Mouse (Mus musculus) lung, embryonic 16.5 days (tissue): ENCODE data around the gene Fbxo2. TPM values are rescaled to one million over a fixed set of nuclear protein-coding genes. Genes with fewer than 3 reads are reported as not detected.

Source experiments
- ATAC-seq: fragments of 200-750 bp; cut with Nextera tagmentation; 2 replicates; pipeline ENCODE4 v1.8.0; 2017; ENCODE audit warnings: low read depth, mild to moderate bottlenecking, moderate library complexity
- H3K27ac ChIP-seq: fragments of 300-500 bp; sonication (generic); 2 replicates; pipeline ENCODE4 v1.5.1; 2014; ENCODE audit warnings: mild to moderate bottlenecking, control low read depth, low read length
- H3K27me3 ChIP-seq: fragments of 300-500 bp; sonication (generic); 2 replicates; pipeline ENCODE4 v1.6.1; 2014; ENCODE audit warnings: low read depth, low read length, mixed read lengths; ENCODE audit not compliant: control insufficient read depth, insufficient read depth
- H3K36me3 ChIP-seq: fragments of 300-500 bp; sonication (generic); 2 replicates; pipeline ENCODE4 v1.6.1; 2014; ENCODE audit warnings: low read length; ENCODE audit not compliant: control insufficient read depth, insufficient read depth
- H3K4me1 ChIP-seq: fragments of 300-500 bp; sonication (generic); replicated peaks from 2 replicates; pipeline ENCODE4 v1.6.1; 2014; ENCODE audit warnings: low read length, mixed read lengths; ENCODE audit not compliant: control insufficient read depth, insufficient read depth
- H3K4me2 ChIP-seq: fragments of 300-500 bp; sonication (generic); 2 replicates; pipeline ENCODE4 v1.6.1; 2014; ENCODE audit warnings: low read depth, low read length, control low read depth
- H3K4me3 ChIP-seq: fragments of 300-500 bp; sonication (generic); 2 replicates; pipeline ENCODE4 v1.5.1; 2014; ENCODE audit warnings: mild to moderate bottlenecking, low read length, control low read depth
- H3K9ac ChIP-seq: fragments of 300-500 bp; sonication (generic); 2 replicates; pipeline ENCODE4 v1.6.1; 2014; ENCODE audit warnings: low read length, control low read depth
- H3K9me3 ChIP-seq: fragments of 300-500 bp; sonication (generic); 2 replicates; pipeline ENCODE4 v1.6.1; 2016; ENCODE audit warnings: low read length; ENCODE audit not compliant: control insufficient read depth
- WGBS: fragments of 180-500 bp; shearing (Covaris S2); extraction: QIAGEN DNeasy Blood & Tissue Kit; methylation state at CpG from one replicate; pipeline ENCODE4 v1.1.7; 2014; 5-methylcytosine and 5-hydroxymethylcytosine counted together
- polyA plus RNA-seq: library from polyadenylated mRNA; unstranded; fragments of >200 nt; fragmentation: Nextera tagmentation; extraction: Ambion mirVana; gene quantifications from 2 replicates; pipeline ENCODE4 v1.2.1, GENCODE M21; 2015

Fbxo2 gene
- polyA plus RNA-seq, 1 experiment from 2014 or later = 0.50 TPM

DNA sequence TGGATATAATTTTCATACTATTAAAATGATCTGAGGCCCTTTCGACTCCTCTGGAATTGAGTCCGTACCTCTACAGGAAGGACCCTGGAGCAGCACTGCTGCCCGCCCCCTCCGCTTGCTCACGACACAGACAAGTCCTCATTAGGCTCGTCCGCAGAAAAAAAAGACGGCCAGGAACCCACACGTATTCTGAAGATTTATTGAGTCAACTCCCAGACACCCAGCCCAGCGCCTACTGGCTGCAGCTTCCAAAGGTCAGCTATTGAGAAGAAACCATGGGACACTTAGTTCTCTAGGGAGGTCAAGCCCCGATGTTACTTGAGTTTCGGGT lies 20.7 kb upstream of the Fbxo2 start:
- peak overlapping the region; percentile 64 for H3K4me3 ChIP-seq
- ATAC-seq = peak; percentile 37
- peak overlapping the region; percentile 90 for H3K4me2 ChIP-seq
- H3K27me3 ChIP-seq = no peaks in the 10 kb centered on the region
- H3K9ac ChIP-seq = peak overlapping the region; percentile 76
- WGBS = 0% methylated on average over 12 of the region's 12 CpGs
- H3K4me1 ChIP-seq = no peaks in the 10 kb centered on the region
- H3K27ac ChIP-seq = peak overlapping the region; percentile 24; the same call in 1 of the 2 replicates
- no peaks in the 10 kb centered on the region for H3K9me3 ChIP-seq
- H3K36me3 ChIP-seq = no peaks in the 10 kb centered on the region

- WGBS = under 1% methylated on average over 65 of the region's 65 CpGs
- peak overlapping the region; percentile 90 for H3K4me2 ChIP-seq
- no peaks in the 10 kb centered on the region for H3K4me1 ChIP-seq
- peak overlapping the region; percentile 64 for H3K4me3 ChIP-seq
- H3K27me3 ChIP-seq = no peaks in the 10 kb centered on the region
- peak; percentile 95 for ATAC-seq
- H3K36me3 ChIP-seq = no peaks in the 10 kb centered on the region
- H3K9ac ChIP-seq = peak overlapping the region; percentile 76
- H3K27ac ChIP-seq = peak overlapping the region; percentile 78
- no peaks in the 10 kb centered on the region for H3K9me3 ChIP-seq
Observed at GRCm38 (mm10) chr4:148140098-148141011, 20.1 kb upstream of the Fbxo2 start.

GRCm38 (mm10) chr4:148143721-148144120 lies 16.7 kb upstream of the Fbxo2 start:
- no peaks in the 10 kb centered on the region for H3K36me3 ChIP-seq
- H3K4me3 ChIP-seq = no peak overlapping the region
- no peaks in the 10 kb centered on the region for H3K27me3 ChIP-seq
- no peak for ATAC-seq
- H3K27ac ChIP-seq = no peak overlapping the region
- no peak overlapping the region for H3K9ac ChIP-seq
- H3K4me2 ChIP-seq = no peak overlapping the region
- 83% methylated on average over 5 of the region's 5 CpGs for WGBS
- no peaks in the 10 kb centered on the region for H3K9me3 ChIP-seq
- no peaks in the 10 kb centered on the region for H3K4me1 ChIP-seq

DNA sequence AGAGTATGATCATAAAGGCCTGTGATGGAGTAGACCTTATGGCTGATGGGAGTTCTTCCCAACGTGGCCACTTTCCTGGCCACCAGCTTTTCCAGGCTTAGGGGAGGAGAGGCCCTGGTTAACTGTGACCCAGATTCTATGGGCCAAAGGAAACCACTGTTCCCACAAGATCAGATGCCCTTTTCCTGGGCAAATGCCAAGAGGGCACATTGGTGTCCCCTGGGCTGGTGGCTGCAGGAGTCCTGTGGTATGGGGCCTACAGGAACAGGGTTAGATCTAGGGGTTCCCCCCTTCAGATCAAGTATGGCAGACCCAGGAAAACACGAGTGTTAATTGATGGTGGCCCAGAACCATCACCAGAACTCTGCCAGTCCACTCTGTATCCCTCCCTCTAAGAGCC lies 12.7 kb upstream of the Fbxo2 start:
- no peaks in the 10 kb centered on the region for H3K36me3 ChIP-seq
- H3K4me1 ChIP-seq = peaks cover 6% of the 10 kb centered on the region; the same call in 1 of the 2 replicates
- 90% methylated on average over 2 of the region's 2 CpGs for WGBS
- ATAC-seq = no peak
- no peak overlapping the region for H3K4me2 ChIP-seq
- no peak overlapping the region for H3K4me3 ChIP-seq
- no peaks in the 10 kb centered on the region for H3K9me3 ChIP-seq
- H3K27ac ChIP-seq = no peak overlapping the region
- H3K27me3 ChIP-seq = no peaks in the 10 kb centered on the region
- no peak overlapping the region for H3K9ac ChIP-seq

DNA sequence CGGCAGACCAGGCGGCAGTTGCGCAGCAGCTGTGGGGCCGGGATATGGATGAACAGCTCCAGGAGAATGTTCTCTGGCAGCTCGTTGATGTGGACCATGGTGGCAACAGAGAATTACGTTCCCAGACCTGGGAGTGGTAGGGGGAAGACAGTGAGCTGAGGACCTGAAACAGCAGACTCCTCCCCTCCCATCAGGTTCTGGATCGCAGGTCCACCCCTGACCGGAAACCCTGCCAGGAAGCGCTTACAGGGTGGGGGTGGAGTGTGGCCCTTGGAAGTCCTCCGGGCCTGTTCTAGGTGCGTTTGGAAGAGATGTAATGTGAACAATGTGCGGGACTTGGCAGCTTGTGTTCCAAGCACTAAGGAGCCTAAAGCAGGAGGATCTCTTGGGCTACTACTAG lies 10.9 kb upstream of the Fbxo2 start:
- H3K9me3 ChIP-seq = no peaks in the 10 kb centered on the region
- H3K27me3 ChIP-seq = no peaks in the 10 kb centered on the region
- no peaks in the 10 kb centered on the region for H3K36me3 ChIP-seq
- H3K9ac ChIP-seq = no peak overlapping the region
- H3K27ac ChIP-seq = no peak overlapping the region
- WGBS = 47% methylated on average over 12 of the region's 12 CpGs
- no peak for ATAC-seq
- peaks cover 6% of the 10 kb centered on the region; the same call in 1 of the 2 replicates for H3K4me1 ChIP-seq
- no peak overlapping the region for H3K4me3 ChIP-seq
- no peak overlapping the region for H3K4me2 ChIP-seq

- H3K27me3 ChIP-seq = no peaks in the 10 kb centered on the region
- no peak for ATAC-seq
- peaks cover 6% of the 10 kb centered on the region; the same call in 1 of the 2 replicates for H3K4me1 ChIP-seq
- no peaks in the 10 kb centered on the region for H3K36me3 ChIP-seq
- H3K4me2 ChIP-seq = no peak overlapping the region
- H3K9me3 ChIP-seq = no peaks in the 10 kb centered on the region
- no peak overlapping the region for H3K9ac ChIP-seq
- no peak overlapping the region for H3K27ac ChIP-seq
- no peak overlapping the region for H3K4me3 ChIP-seq
- 65% methylated on average over 7 of the region's 7 CpGs for WGBS
Observed at GRCm38 (mm10) chr4:148150242-148150641, 10.2 kb upstream of the Fbxo2 start.

DNA sequence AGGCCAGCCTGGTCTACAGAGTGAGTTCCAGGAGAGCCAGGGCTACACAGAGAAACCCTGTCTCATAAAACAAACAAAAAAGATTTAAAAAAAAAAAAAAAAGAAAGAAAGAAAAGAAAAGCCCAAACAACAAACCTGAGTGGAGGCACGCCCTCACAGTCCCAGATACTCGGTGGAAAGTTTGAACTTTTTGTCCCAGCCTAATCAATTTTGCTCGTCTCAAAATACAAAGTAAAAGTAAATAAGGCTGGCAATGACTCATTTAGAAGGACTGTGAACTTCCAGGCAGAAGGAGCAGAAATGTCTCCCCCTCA lies 9.5 kb upstream of the Fbxo2 start:
- 27% methylated on average over 3 of the region's 3 CpGs for WGBS
- Histone ChIP-seq H3K4me2 (peak overlapping the region; percentile 96), H3K36me3 (no peaks in the 10 kb centered on the region), H3K4me3 (peak overlapping the region; percentile 72), H3K9me3 (no peaks in the 10 kb centered on the region), H3K4me1 (peaks cover 6% of the 10 kb centered on the region; the same call in 1 of the 2 replicates), H3K27me3 (no peaks in the 10 kb centered on the region), H3K9ac (peak overlapping the region; percentile 76), H3K27ac (no peak overlapping the region)
- ATAC-seq = no peak

GRCm38 (mm10) chr4:148151267-148152168 lies 8.9 kb upstream of the Fbxo2 start, which contains the start of gene Fbxo6:
Fbxo6 (minus strand) TSS chr4:148152140.
- H3K27me3 ChIP-seq = no peaks in the 10 kb centered on the region
- H3K36me3 ChIP-seq = no peaks in the 10 kb centered on the region
- peak within 1 kb of the TSS; percentile 96 for H3K4me2 ChIP-seq
- no peaks in the 10 kb centered on the region for H3K9me3 ChIP-seq
- H3K9ac ChIP-seq = peak within 1 kb of the TSS; percentile 76
- ATAC-seq = peak; percentile 91
- peak within 1 kb of the TSS; percentile 72 for H3K4me3 ChIP-seq
- peaks cover 6% of the 10 kb centered on the region; the same call in 1 of the 2 replicates for H3K4me1 ChIP-seq
- WGBS = under 1% methylated on average over 54 of the region's 67 CpGs
- peak within 1 kb of the TSS; percentile 70 for H3K27ac ChIP-seq

GRCm38 (mm10) chr4:148152547-148152946 lies 7.9 kb upstream of the Fbxo2 start:
- no peaks in the 10 kb centered on the region for H3K36me3 ChIP-seq
- H3K4me3 ChIP-seq = no peak overlapping the region
- no peak overlapping the region for H3K9ac ChIP-seq
- H3K4me2 ChIP-seq = no peak overlapping the region
- peaks cover 6% of the 10 kb centered on the region; the same call in 1 of the 2 replicates for H3K4me1 ChIP-seq
- 75% methylated on average over 5 of the region's 5 CpGs for WGBS
- H3K27me3 ChIP-seq = no peaks in the 10 kb centered on the region
- no peak for ATAC-seq
- no peak overlapping the region for H3K27ac ChIP-seq
- no peaks in the 10 kb centered on the region for H3K9me3 ChIP-seq
